Mouse (Mus musculus): ENCODE results near the gene Zfp574. TPM values are rescaled to one million over a fixed set of nuclear protein-coding genes. Genes with fewer than 3 reads are reported as not detected.

Zfp574 gene
- polyA plus RNA-seq, 1 experiment from 2014 or later: 38.7 TPM

GRCm38 (mm10) chr7:25098169-25098568, 25.8 kb downstream of the Zfp574 start:
- Histone ChIP-seq H3K27ac (no peak overlapping the region), H3K9me3 (no peaks in the 10 kb centered on the region), H3K9ac (no peak overlapping the region), H3K4me2 (replicated peaks) (no peak overlapping the region), H3K27me3 (replicated peaks) (no peaks in the 10 kb centered on the region), H3K36me3 (peaks cover 39% of the 10 kb centered on the region), H3K4me1 (no peaks in the 10 kb centered on the region), H3K4me3 (no peak overlapping the region)
- 79% methylated on average over 3 of the region's 3 CpGs for WGBS
- ATAC-seq (ENCODE audit: low FRiP score, low read depth): no peak

GRCm38 (mm10) chr7:25099581-25099980, 27.2 kb downstream of the Zfp574 start:
- H3K9ac ChIP-seq: no peak overlapping the region
- H3K4me1 ChIP-seq: no peaks in the 10 kb centered on the region
- H3K4me3 ChIP-seq: no peak overlapping the region
- H3K9me3 ChIP-seq: no peaks in the 10 kb centered on the region
- H3K36me3 ChIP-seq: peaks cover 38% of the 10 kb centered on the region
- no peaks in the 10 kb centered on the region for H3K27me3 ChIP-seq (replicated peaks)
- no peak for ATAC-seq (ENCODE audit: low FRiP score, low read depth)
- no peak overlapping the region for H3K4me2 ChIP-seq (replicated peaks)
- H3K27ac ChIP-seq: no peak overlapping the region
- 54% methylated on average over 4 of the region's 4 CpGs for WGBS

DNA sequence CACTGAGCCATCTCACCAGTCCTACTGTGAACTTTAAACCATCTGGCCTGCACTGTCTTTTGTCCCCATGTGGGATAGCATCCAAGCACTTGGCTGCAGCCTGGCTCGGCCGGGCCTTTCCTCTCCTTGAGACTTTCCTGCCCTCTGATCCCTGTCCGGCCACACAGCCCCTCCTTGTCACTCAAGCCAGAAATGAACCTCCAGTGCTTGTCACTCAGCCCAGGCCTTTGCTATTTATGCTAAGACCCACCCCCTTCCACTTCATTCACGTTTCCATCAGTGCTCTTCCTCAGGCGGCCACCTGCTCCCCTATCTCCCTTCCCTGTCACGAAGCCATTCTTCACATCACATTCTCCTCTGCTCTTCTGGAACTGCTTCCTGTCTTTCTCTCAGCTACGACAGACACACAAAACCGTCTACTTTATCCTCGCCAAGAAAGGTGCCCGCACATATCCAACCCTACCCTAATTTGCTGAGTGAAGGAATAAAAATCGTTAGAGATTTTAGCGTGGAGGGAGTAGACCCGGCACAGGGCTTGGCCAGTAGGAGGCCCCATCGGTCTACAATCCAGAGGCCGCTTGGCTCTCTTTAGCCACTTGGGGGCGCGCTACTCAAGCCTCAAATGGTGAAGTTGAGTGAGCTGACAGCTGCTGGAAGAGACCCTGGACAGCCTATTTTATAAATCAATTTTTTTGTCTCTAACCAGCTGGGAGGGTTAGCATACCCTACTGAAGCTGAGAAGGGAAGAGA, 33.2 kb downstream of the Zfp574 start:
- ATAC-seq (ENCODE audit: low FRiP score, low read depth): peak; percentile 54
- WGBS: 23% methylated on average over 17 of the region's 17 CpGs
- H3K27me3 ChIP-seq (replicated peaks): no peaks in the 10 kb centered on the region
- no peaks in the 10 kb centered on the region for H3K9me3 ChIP-seq
- no peak overlapping the region for H3K9ac ChIP-seq
- no peaks in the 10 kb centered on the region for H3K36me3 ChIP-seq
- no peak overlapping the region for H3K4me2 ChIP-seq (replicated peaks)
- no peak overlapping the region for H3K27ac ChIP-seq
- H3K4me3 ChIP-seq: no peak overlapping the region
- H3K4me1 ChIP-seq: peaks cover 6% of the 10 kb centered on the region

DNA sequence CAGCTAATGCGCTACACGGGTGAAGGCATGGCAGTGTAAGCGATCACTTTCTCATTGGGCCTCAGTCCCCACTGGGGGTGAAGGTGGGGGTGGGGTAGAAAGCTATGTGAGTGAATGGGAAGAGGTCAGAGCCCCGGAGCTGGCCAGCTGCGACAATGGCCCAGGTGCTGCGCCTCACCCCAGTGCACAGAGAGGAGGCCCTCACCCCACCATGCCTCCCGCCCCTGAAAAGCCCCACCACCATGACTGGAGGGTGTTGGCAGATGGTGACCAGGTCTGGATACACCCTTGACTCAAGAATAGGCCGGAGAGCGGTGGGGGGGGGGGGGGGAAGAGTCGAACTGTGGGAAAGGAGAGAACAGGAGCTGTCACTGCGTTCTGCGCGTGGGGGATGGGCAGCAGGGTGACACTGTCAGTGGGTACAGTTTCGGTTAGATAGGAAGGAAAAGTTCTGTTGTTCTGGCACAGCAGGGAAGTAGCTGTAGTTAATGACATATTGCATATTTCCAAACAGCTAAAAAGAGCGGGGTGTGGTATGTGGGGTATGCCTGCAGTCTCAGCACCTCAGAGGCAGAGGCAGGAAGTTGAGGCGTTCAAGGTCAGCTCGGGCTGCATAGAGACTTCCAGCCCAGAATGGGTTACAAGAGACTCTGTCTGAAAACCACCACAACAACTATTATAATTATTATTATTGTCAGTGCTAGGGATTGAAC, 34.6 kb downstream of the Zfp574 start:
- 0 out of 2 replicates have a peak, but pooled peaks cover 2% of the 10 kb centered on the region for H3K36me3 ChIP-seq
- no peak for ATAC-seq (ENCODE audit: low FRiP score, low read depth)
- WGBS: 52% methylated on average over 17 of the region's 17 CpGs
- no peak overlapping the region for H3K4me2 ChIP-seq (replicated peaks)
- H3K4me3 ChIP-seq: no peak overlapping the region
- peaks cover 6% of the 10 kb centered on the region for H3K4me1 ChIP-seq
- no peaks in the 10 kb centered on the region for H3K9me3 ChIP-seq
- no peak overlapping the region for H3K27ac ChIP-seq
- H3K27me3 ChIP-seq (replicated peaks): no peaks in the 10 kb centered on the region
- no peak overlapping the region for H3K9ac ChIP-seq

GRCm38 (mm10) chr7:25109355-25109754, 37.0 kb downstream of the Zfp574 start:
- Histone ChIP-seq H3K36me3 (peaks cover 17% of the 10 kb centered on the region; the same call in 1 of the 2 replicates), H3K9me3 (no peaks in the 10 kb centered on the region), H3K27ac (no peak overlapping the region), H3K4me3 (no peak overlapping the region), H3K4me2 (replicated peaks) (no peak overlapping the region), H3K4me1 (peaks cover 6% of the 10 kb centered on the region), H3K9ac (no peak overlapping the region), H3K27me3 (replicated peaks) (no peaks in the 10 kb centered on the region)
- no peak for ATAC-seq (ENCODE audit: low FRiP score, low read depth)
- WGBS: 83% methylated on average over 12 of the region's 12 CpGs

DNA sequence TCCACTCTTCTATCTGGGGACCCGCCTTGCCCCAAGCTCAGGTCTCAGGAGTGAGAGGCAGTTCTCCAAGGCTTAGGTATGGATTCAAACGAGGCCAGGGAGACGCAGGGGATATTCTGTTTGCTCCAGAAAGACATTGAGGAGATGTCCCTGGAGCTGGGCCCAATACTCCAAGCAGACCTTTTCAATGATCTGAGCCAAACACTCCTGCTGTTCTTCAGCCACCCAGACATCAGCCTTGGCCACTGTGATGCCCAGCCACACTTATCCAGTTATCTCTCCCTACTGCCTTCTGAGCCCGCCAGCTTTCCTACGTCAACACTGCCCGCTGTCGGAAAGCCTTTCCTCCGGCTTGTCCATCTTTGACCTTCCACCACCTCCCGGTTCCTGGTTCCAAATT, 38.0 kb downstream of the Zfp574 start:
- H3K9me3 ChIP-seq: no peaks in the 10 kb centered on the region
- H3K27ac ChIP-seq: no peak overlapping the region
- peaks cover 6% of the 10 kb centered on the region for H3K4me1 ChIP-seq
- ATAC-seq (ENCODE audit: low FRiP score, low read depth): no peak
- no peak overlapping the region for H3K4me3 ChIP-seq
- no peaks in the 10 kb centered on the region for H3K27me3 ChIP-seq (replicated peaks)
- H3K4me2 ChIP-seq (replicated peaks): no peak overlapping the region
- 91% methylated on average over 9 of the region's 9 CpGs for WGBS
- peaks cover 27% of the 10 kb centered on the region for H3K36me3 ChIP-seq
- H3K9ac ChIP-seq: no peak overlapping the region

DNA sequence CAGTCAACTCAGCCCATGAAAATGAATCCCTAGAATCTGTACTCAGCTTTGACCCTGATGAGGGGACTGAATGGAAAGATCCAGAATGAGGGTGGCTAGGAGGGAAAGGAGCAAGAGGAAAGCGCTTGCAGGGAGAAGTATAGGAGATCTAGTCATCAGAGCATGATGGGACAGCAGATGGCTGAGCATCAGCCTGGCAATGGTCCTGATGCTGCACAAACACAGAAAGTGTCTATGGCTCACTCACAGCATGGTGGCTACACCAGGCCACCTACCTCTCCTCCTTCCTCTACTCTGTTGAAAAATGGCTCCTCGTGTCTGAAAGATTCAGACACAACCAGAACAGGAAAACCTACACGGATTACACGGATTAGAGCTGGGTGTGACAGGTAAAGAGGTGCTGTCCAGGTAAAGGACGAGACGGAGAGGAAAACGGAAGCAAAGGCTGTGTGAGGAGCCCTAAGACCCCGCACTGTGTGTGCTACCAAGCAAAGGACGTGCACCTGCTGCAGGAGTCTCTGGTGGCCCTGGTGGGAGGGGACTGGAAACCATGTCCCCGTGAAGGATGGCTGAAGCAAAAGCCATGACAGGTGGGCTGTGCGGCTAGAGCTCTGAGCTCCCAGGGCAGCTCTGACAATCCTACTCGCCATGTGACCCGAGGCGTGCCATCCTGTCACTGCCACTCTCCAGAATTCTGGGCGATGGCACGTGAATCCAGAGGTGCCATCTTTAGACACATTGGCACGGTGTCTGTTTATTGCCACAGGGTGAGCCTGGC, 40.0 kb downstream of the Zfp574 start:
- Histone ChIP-seq H3K9me3 (no peaks in the 10 kb centered on the region), H3K27me3 (replicated peaks) (no peaks in the 10 kb centered on the region), H3K4me1 (no peaks in the 10 kb centered on the region), H3K9ac (no peak overlapping the region), H3K27ac (no peak overlapping the region), H3K4me2 (replicated peaks) (no peak overlapping the region), H3K36me3 (peaks cover 29% of the 10 kb centered on the region), H3K4me3 (no peak overlapping the region)
- ATAC-seq (ENCODE audit: low FRiP score, low read depth): no peak
- 87% methylated on average over 17 of the region's 17 CpGs for WGBS

DNA sequence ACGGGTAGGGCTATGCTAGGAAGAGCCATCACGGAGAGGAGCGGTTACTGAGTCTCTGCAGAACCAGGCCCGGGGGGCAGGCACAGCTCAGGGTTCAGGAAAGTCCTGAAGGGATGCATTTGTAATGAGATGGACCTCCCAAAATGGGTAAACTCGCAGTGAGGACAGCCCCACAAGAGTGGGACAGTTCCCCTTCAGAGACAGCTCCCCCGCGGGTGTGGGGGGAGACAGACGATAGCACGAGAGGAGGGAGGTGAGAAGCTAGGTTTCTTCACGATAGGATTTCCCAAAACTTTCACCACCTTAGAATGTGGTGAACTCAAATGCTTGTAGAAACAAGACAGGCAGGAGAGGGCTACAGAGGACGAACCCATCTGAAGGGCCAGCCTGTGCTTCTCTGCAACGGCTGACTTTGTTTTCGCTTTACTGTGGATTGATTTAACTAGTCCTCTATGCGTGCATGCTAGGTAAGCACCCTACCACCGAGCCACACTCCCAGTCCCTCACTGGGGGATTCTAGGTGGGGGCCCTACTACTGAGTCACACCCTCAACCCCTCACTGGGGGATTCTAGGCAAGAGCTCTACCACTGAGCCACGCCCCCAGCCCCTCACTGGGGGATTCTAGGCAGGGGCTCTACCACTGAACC, 40.7 kb downstream of the Zfp574 start:
- Histone ChIP-seq H3K9me3 (no peaks in the 10 kb centered on the region), H3K27ac (no peak overlapping the region), H3K4me1 (no peaks in the 10 kb centered on the region), H3K4me3 (no peak overlapping the region), H3K36me3 (peaks cover 29% of the 10 kb centered on the region), H3K27me3 (replicated peaks) (no peaks in the 10 kb centered on the region), H3K4me2 (replicated peaks) (no peak overlapping the region), H3K9ac (no peak overlapping the region)
- WGBS: 88% methylated on average over 16 of the region's 16 CpGs
- ATAC-seq (ENCODE audit: low FRiP score, low read depth): no peak

DNA sequence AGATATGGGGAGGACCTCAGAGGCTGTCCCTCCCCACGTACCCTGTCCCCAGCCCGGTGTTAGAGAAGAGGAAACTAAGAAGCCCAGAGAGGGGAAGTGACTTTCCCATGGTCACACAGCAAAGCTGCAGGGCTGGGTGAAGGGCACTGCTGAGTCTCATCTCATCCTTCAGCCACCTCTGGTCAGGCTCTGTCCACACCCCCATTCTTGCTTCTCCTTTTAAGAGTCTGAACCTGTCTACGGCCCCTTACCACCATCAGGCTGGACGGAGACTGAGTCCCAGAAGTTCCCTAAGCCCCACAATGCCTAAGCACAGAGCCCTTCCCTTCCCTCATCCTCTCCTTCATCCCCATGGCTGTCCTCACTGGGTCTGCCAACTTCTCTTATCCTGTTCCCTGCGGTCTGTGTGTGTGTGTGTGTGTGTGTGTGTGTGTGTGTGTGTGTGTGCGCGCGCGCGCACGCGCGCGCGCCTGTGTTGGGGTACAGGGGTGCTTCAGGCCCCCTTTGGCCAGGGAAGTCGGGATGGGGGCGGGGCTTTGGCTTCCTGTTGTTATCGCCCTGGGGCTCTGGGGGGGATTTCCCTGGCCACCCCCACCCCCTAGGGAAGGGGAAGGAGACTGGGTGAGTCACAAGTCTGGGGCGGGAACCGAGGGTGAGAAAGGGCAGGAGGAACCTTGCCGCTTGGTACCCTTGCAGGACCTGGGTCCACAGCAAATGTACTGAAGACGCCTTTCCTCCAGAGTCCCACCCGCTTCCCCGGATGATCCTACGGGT, 47.9 kb downstream of the Zfp574 start:
- Histone ChIP-seq H3K4me2 (replicated peaks) (no peak overlapping the region), H3K27ac (no peak overlapping the region), H3K9me3 (no peaks in the 10 kb centered on the region), H3K27me3 (replicated peaks) (no peaks in the 10 kb centered on the region), H3K9ac (no peak overlapping the region), H3K4me3 (no peak overlapping the region), H3K4me1 (no peaks in the 10 kb centered on the region), H3K36me3 (peaks cover 3% of the 10 kb centered on the region)
- no peak for ATAC-seq (ENCODE audit: low FRiP score, low read depth)
- 76% methylated on average over 20 of the region's 25 CpGs for WGBS

- no peak for ATAC-seq (ENCODE audit: low FRiP score, low read depth)
- Histone ChIP-seq H3K9ac (no peak overlapping the region), H3K4me1 (no peaks in the 10 kb centered on the region), H3K9me3 (no peaks in the 10 kb centered on the region), H3K4me3 (no peak overlapping the region), H3K4me2 (replicated peaks) (no peak overlapping the region), H3K27ac (no peak overlapping the region), H3K36me3 (no peaks in the 10 kb centered on the region), H3K27me3 (replicated peaks) (no peaks in the 10 kb centered on the region)
- 65% methylated on average over 13 of the region's 13 CpGs for WGBS
Observed at GRCm38 (mm10) chr7:25121240-25121786, 48.9 kb downstream of the Zfp574 start.

GRCm38 (mm10) chr7:25125716-25126281, 53.4 kb downstream of the Zfp574 start:
- 83% methylated on average over 10 of the region's 10 CpGs for WGBS
- H3K4me1 ChIP-seq: no peaks in the 10 kb centered on the region

More at GRCm38 (mm10) chr7:25125716-25126281, 53.4 kb downstream of the Zfp574 start:
- Histone ChIP-seq H3K27me3 (replicated peaks) (no peaks in the 10 kb centered on the region), H3K36me3 (no peaks in the 10 kb centered on the region), H3K4me3 (no peak overlapping the region), H3K9me3 (no peaks in the 10 kb centered on the region), H3K4me2 (replicated peaks) (no peak overlapping the region), H3K9ac (no peak overlapping the region), H3K27ac (no peak overlapping the region)
- no peak for ATAC-seq (ENCODE audit: low FRiP score, low read depth)

All from neural tube, embryonic 12.5 days (tissue).